Mouse (Mus musculus): ENCODE measurements around the gene 0610010K14Rik.

DNA sequence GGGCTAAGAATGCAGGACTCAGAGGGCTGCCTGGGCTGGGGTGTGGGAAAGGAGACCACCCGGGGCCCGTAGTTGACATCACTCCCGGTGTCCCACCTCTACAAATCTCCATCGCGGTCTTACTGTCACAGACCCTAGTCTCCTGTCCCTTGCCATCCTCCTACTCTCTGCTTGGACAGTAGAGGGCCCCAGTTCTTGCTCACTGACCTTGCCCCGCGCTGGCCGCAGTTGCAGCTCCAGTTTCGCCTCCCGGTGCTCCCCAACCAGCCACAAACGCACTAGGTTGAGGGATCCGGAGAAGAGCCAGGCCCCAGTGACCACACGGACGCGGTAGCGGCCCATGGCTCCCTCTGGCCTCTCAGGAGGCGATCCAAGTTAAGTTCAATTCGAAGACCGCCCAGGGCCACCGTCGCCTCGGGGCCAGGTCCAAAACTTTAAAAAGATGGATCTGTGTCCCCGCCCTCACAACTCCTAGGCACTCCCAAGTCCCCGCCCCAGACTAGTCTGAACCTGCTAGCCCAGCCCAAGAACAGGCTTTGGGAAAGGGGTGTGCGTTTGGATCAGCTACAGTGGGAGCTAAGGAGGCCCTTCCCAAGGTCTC, 17.3 kb upstream of the 0610010K14Rik start, which contains the start of gene Alox12:
- TF ChIP-seq CTCF (IDR thresholded peaks at IDR 0.05): peak; percentile 69
- no peak for TF ChIP-seq EP300 (IDR thresholded peaks at IDR 0.05)

Data from lung, postnatal 0 days (tissue).